Mouse (Mus musculus) testis, postnatal 14 days (tissue): ENCODE data around the gene Tmem108.

Experiments
- DNase-seq: peaks from one replicate; pipeline ENCODE4 v3.0.0; 2021; ENCODE audit warnings: low spot score

The Tmem108 gene

GRCm38 (mm10) chr9:103444656-103445055, 317.0 kb downstream of the Tmem108 start:
- DNase-seq, result no peak

GRCm38 (mm10) chr9:103443824-103444185, 317.8 kb downstream of the Tmem108 start:
- DNase-seq, result no peak

GRCm38 (mm10) chr9:103443121-103443823, 318.4 kb downstream of the Tmem108 start:
- no peak for DNase-seq

- no peak for DNase-seq
Observed at GRCm38 (mm10) chr9:103440597-103440996, 321.0 kb downstream of the Tmem108 start.

- peak; percentile 50 for DNase-seq
Observed at GRCm38 (mm10) chr9:103437104-103437503, 324.5 kb downstream of the Tmem108 start.

- DNase-seq, result no peak
Observed at GRCm38 (mm10) chr9:103434116-103434515, 327.5 kb downstream of the Tmem108 start.
